Comparison of ENCODE assay signal across 10 mouse cellular contexts in genomic region chr1:170894603-170895602, GRCm38 (mm10). TPM values are rescaled to one million over a fixed set of nuclear protein-coding genes. Genes with fewer than 3 reads are reported as not detected.
A peak's percentile ranks its signal among the peaks of the same experiment; 100 is the strongest.
DNase-seq lines count a peak whose midpoint lies in the region; ATAC-seq and TF ChIP-seq lines count a peak whose summit lies in the region.
"Had no signal": no experiment of that assay in that cellular context is flagged by ENCODE, and none has a peak within 500 bp of the region (broad histone marks: within the 10 kb centered on the region; RNA-seq: fewer than 3 reads in every experiment).

No protein-coding gene starts in this region.

- no peak for TF ChIP-seq EP300 in MEL (IDR thresholded peaks at IDR 0.05; ENCODE audit: low read depth in 1 of 2, low read length in 2 of 2)

- no peak overlapping the region for H3K27ac ChIP-seq in hindbrain, embryonic 14.5 days
- H3K27ac ChIP-seq in hindbrain, embryonic 10.5 days: no peak overlapping the region
- H3K27ac ChIP-seq in MEL (ENCODE audit: control insufficient read depth, low read depth, low read length): no peak overlapping the region
- H3K27ac ChIP-seq in heart, embryonic 10.5 days: no peak overlapping the region
- H3K27ac ChIP-seq: embryonic facial prominence, embryonic 15.5 days had no signal

- H3K4me2 ChIP-seq in hindbrain, embryonic 14.5 days (replicated peaks): no peak overlapping the region
- H3K4me2 ChIP-seq: embryonic facial prominence, embryonic 15.5 days had no signal

- no peaks in the 10 kb centered on the region for H3K79me2 ChIP-seq in MEL (ENCODE audit: control insufficient read depth, insufficient read depth, low read length, poor library complexity)

- no peaks in the 10 kb centered on the region for H3K36me3 ChIP-seq in hindbrain, embryonic 14.5 days (replicated peaks; ENCODE audit: control insufficient read depth, insufficient read depth)
- H3K36me3 ChIP-seq in hindbrain, embryonic 10.5 days: no peaks in the 10 kb centered on the region
- H3K36me3 ChIP-seq in MEL (ENCODE audit: control insufficient read depth in 1 of 2, insufficient read depth in 2 of 2, low read length in 2 of 2): peaks cover 0 to 17% of the 10 kb centered on the region in 2 experiments; a peak in 2 of 4 replicates
- H3K36me3 ChIP-seq in heart, embryonic 10.5 days: no peaks in the 10 kb centered on the region
- H3K36me3 ChIP-seq: embryonic facial prominence, embryonic 15.5 days had no signal

- ATAC-seq in hindbrain, embryonic 14.5 days (ENCODE audit: low FRiP score): no peak

- no peaks in the 10 kb centered on the region for H3K4me1 ChIP-seq in hindbrain, embryonic 14.5 days (replicated peaks; ENCODE audit: control insufficient read depth, insufficient read depth, low read length)
- H3K4me1 ChIP-seq in hindbrain, embryonic 10.5 days (replicated peaks): no peaks in the 10 kb centered on the region
- H3K4me1 ChIP-seq in MEL (ENCODE audit: control insufficient read depth in 1 of 2, insufficient read depth in 2 of 2, low read length in 2 of 2): peaks cover 17 to 26% of the 10 kb centered on the region in 2 experiments
- H3K4me1 ChIP-seq in heart, embryonic 10.5 days: no peaks in the 10 kb centered on the region
- H3K4me1 ChIP-seq: embryonic facial prominence, embryonic 15.5 days had no signal

- TF ChIP-seq RAD21 in MEL (IDR thresholded peaks at IDR 0.05; ENCODE audit: low read depth, low read length): peak; percentile 88

- no peaks in the 10 kb centered on the region for H3K27me3 ChIP-seq in hindbrain, embryonic 14.5 days (ENCODE audit: control insufficient read depth, insufficient read depth, low read length)
- no peaks in the 10 kb centered on the region for H3K27me3 ChIP-seq in hindbrain, embryonic 10.5 days (ENCODE audit: insufficient read depth, poor library complexity, severe bottlenecking)
- H3K27me3 ChIP-seq in MEL (ENCODE audit: control insufficient read depth in 1 of 2, insufficient read depth in 2 of 2, low read length in 2 of 2): no peaks in the 10 kb centered on the region
- H3K27me3 ChIP-seq in heart, embryonic 10.5 days (ENCODE audit: insufficient read depth, poor library complexity, severe bottlenecking): peaks cover 6% of the 10 kb centered on the region; the same call in 1 of the 2 replicates

- no peaks in the 10 kb centered on the region for H3K9me3 ChIP-seq in hindbrain, embryonic 14.5 days (ENCODE audit: control insufficient read depth, low read length)
- H3K9me3 ChIP-seq in hindbrain, embryonic 10.5 days: no peaks in the 10 kb centered on the region
- no peaks in the 10 kb centered on the region for H3K9me3 ChIP-seq in MEL (replicated peaks; ENCODE audit: insufficient read depth, low read length)
- no peaks in the 10 kb centered on the region for H3K9me3 ChIP-seq in heart, embryonic 10.5 days
- H3K9me3 ChIP-seq: embryonic facial prominence, embryonic 15.5 days had no signal

- peak in 2 of 3 experiments; percentile 55 to 80; a peak in 4 of 6 replicates for TF ChIP-seq CTCF in MEL (IDR thresholded peaks at IDR 0.05 in 2 of 3, conservative IDR thresholded peaks at IDR 0.05 in 1 of 3; ENCODE audit: control insufficient read depth in 1 of 3, insufficient read depth in 1 of 3, low read depth in 2 of 3, low read length in 3 of 3, poor library complexity in 1 of 3, severe bottlenecking in 1 of 3)

- TF ChIP-seq POLR2A in MEL (IDR thresholded peaks at IDR 0.05; ENCODE audit: control insufficient read depth in 1 of 2, insufficient read depth in 1 of 2, low read depth in 1 of 2, low read length in 2 of 2, poor library complexity in 1 of 2): no peak

- peak; percentile 77 for DNase-seq in hindbrain, embryonic 14.5 days (ENCODE audit: low spot score)
- no peak for DNase-seq in hindbrain, embryonic 10.5 days (ENCODE audit: low spot score)
- DNase-seq in B cell, adult 2 months: peak; percentile 49 to 50
- peak; percentile 85 for DNase-seq in MEL (ENCODE audit: low read depth, low spot score)
- DNase-seq in hindlimb bud, embryonic 11.5 days (ENCODE audit: extremely low spot score, low read depth, low spot score): peak; percentile 41
- no peak for DNase-seq in urinary bladder, postnatal 14 days (ENCODE audit: low spot score)
- DNase-seq in thymus, adult 18-20 months: no peak
- DNase-seq in heart, embryonic 10.5 days (ENCODE audit: low spot score): no peak

- H3K4me3 ChIP-seq in hindbrain, embryonic 14.5 days (replicated peaks; ENCODE audit: low read length): no peak overlapping the region
- no peak overlapping the region for H3K4me3 ChIP-seq in hindbrain, embryonic 10.5 days
- no peak overlapping the region for H3K4me3 ChIP-seq in MEL (ENCODE audit: control insufficient read depth in 1 of 2, insufficient read depth in 1 of 2, low read depth in 2 of 2, low read length in 2 of 2)
- H3K4me3 ChIP-seq in heart, embryonic 10.5 days: no peak overlapping the region
- H3K4me3 ChIP-seq: embryonic facial prominence, embryonic 15.5 days had no signal

- WGBS in hindbrain, embryonic 14.5 days: 67% methylated on average over 9 of the region's 9 CpGs
- 68% methylated on average over 9 of the region's 9 CpGs for WGBS in hindbrain, embryonic 10.5 days
- 65% methylated on average over 9 of the region's 9 CpGs for WGBS in heart, embryonic 10.5 days

- no peak overlapping the region for H3K9ac ChIP-seq in hindbrain, embryonic 14.5 days
- no peak overlapping the region for H3K9ac ChIP-seq in MEL (ENCODE audit: control insufficient read depth, low read depth, low read length, poor library complexity, severe bottlenecking)
- H3K9ac ChIP-seq: embryonic facial prominence, embryonic 15.5 days had no signal

TF ChIP-seq in MEL, 35 proteins besides CTCF, POLR2A, EP300 and RAD21:
- TF ChIP-seq USF2 (IDR thresholded peaks at IDR 0.05; ENCODE audit: borderline replicate concordance in 1 of 2, insufficient read depth in 1 of 2, low read depth in 1 of 2, low read length in 2 of 2) (no peak), HCFC1 (IDR thresholded peaks at IDR 0.05; ENCODE audit: low read depth, low read length) (0 out of 2 replicates have a peak, but pooled peaks have one; percentile 43), ZNF384 (IDR thresholded peaks at IDR 0.05; ENCODE audit: low read depth, low read length) (peak; percentile 86), MAX (IDR thresholded peaks at IDR 0.05; ENCODE audit: low read length) (0 out of 2 replicates have a peak, but pooled peaks have one; percentile 26), SIN3A (IDR thresholded peaks at IDR 0.05; ENCODE audit: low read length) (peak; percentile 82; the same call in 1 of the 2 replicates), MYC (IDR thresholded peaks at IDR 0.05; ENCODE audit: low read depth, low read length) (peak; percentile 41; the same call in 1 of the 2 replicates), SMC3 (IDR thresholded peaks at IDR 0.05; ENCODE audit: low read depth, low read length) (peak; percentile 68), ZC3H11A (IDR thresholded peaks at IDR 0.05; ENCODE audit: low read depth, low read length) (peak; percentile 72), GABPA (IDR thresholded peaks at IDR 0.05; ENCODE audit: low read depth, low read length) (no peak), CHD1 (IDR thresholded peaks at IDR 0.05; ENCODE audit: low read depth, low read length) (no peak), MAZ (IDR thresholded peaks at IDR 0.05; ENCODE audit: low read depth, low read length) (no peak)

RNA-seq across cellular contexts. Expression of gene Dusp12, which starts 9.6 kb away (rescaled TPM):
- polyA plus RNA-seq in hindbrain, embryonic 14.5 days (2014; fragmentation: Nextera tagmentation; extraction: Ambion mirVana): 41.2 and 45.9 TPM in 2 replicates
- polyA plus RNA-seq in hindbrain, embryonic 10.5 days (2016; fragmentation: Nextera tagmentation; extraction: Ambion mirVana): 28.4 and 34.0 TPM in 2 replicates
- total RNA-seq in MEL (2012; rRNA removed): 41.8 and 50.0 TPM in 2 replicates
- 10 to 100 TPM in 1 of 2 experiments, not detected in 1; 33.8 TPM for polyA plus RNA-seq in MEL (2012; ENCODE audit: insufficient read depth in 1 of 2, insufficient read length in 2 of 2, low read depth in 1 of 2, low replicate concordance in 2 of 2, missing spikeins in 1 of 2)
- polyA plus RNA-seq in heart, embryonic 10.5 days (2016; fragmentation: Nextera tagmentation; extraction: Ambion mirVana): 28.9 and 37.9 TPM in 2 replicates

RNA-seq across cellular contexts. Expression of gene Gm26620, which starts 10.0 kb away (rescaled TPM):
- polyA plus RNA-seq in hindbrain, embryonic 14.5 days (2014; fragmentation: Nextera tagmentation; extraction: Ambion mirVana): 0.48 and 0.56 TPM in 2 replicates
- 0.41 TPM in 1 of 2 replicates, not detected in the other for polyA plus RNA-seq in hindbrain, embryonic 10.5 days (2016; fragmentation: Nextera tagmentation; extraction: Ambion mirVana)
- total RNA-seq in MEL (2012; rRNA removed): 3.1 and 5.5 TPM in 2 replicates
- 1 to 10 TPM in 1 of 2 experiments, not detected in 1; 1.0 TPM for polyA plus RNA-seq in MEL (2012; ENCODE audit: insufficient read depth in 1 of 2, insufficient read length in 2 of 2, low read depth in 1 of 2, low replicate concordance in 2 of 2, missing spikeins in 1 of 2)
- polyA plus RNA-seq in heart, embryonic 10.5 days (2016; fragmentation: Nextera tagmentation; extraction: Ambion mirVana): 0.67 TPM in 1 of 2 replicates, not detected in the other

RNA-seq across cellular contexts. Expression of gene Fcrlb, which starts 17.8 kb away (rescaled TPM):
- 0.75 and 1.1 TPM in 2 replicates for polyA plus RNA-seq in hindbrain, embryonic 14.5 days (2014; fragmentation: Nextera tagmentation; extraction: Ambion mirVana)
- polyA plus RNA-seq in hindbrain, embryonic 10.5 days (2016; fragmentation: Nextera tagmentation; extraction: Ambion mirVana): not detected in 2 replicates
- total RNA-seq in MEL (2012; rRNA removed): not detected in 2 replicates
- polyA plus RNA-seq in MEL (2012; ENCODE audit: insufficient read depth in 1 of 2, insufficient read length in 2 of 2, low read depth in 1 of 2, low replicate concordance in 2 of 2, missing spikeins in 1 of 2): not detected
- not detected in 2 replicates for polyA plus RNA-seq in heart, embryonic 10.5 days (2016; fragmentation: Nextera tagmentation; extraction: Ambion mirVana)

RNA-seq across cellular contexts. Expression of gene Atf6, which starts 27.3 kb away (rescaled TPM):
- polyA plus RNA-seq in hindbrain, embryonic 14.5 days (2014; fragmentation: Nextera tagmentation; extraction: Ambion mirVana): 9.9 and 10.9 TPM in 2 replicates
- polyA plus RNA-seq in hindbrain, embryonic 10.5 days (2016; fragmentation: Nextera tagmentation; extraction: Ambion mirVana): 7.7 and 8.0 TPM in 2 replicates
- 11.7 and 14.3 TPM in 2 replicates for total RNA-seq in MEL (2012; rRNA removed)
- polyA plus RNA-seq in MEL (2012; ENCODE audit: insufficient read depth in 1 of 2, insufficient read length in 2 of 2, low read depth in 1 of 2, low replicate concordance in 2 of 2, missing spikeins in 1 of 2): 10 to 100 TPM in 1 of 2 experiments, not detected in 1; 16.4 TPM
- polyA plus RNA-seq in heart, embryonic 10.5 days (2016; fragmentation: Nextera tagmentation; extraction: Ambion mirVana): 10.9 and 16.0 TPM in 2 replicates

RNA-seq across cellular contexts. Expression of gene Fcrla, which starts 32.5 kb away (rescaled TPM):
- polyA plus RNA-seq in hindbrain, embryonic 14.5 days (2014; fragmentation: Nextera tagmentation; extraction: Ambion mirVana): not detected in 2 replicates
- polyA plus RNA-seq in hindbrain, embryonic 10.5 days (2016; fragmentation: Nextera tagmentation; extraction: Ambion mirVana): not detected in 2 replicates
- 0.12 and 0.39 TPM in 2 replicates for total RNA-seq in MEL (2012; rRNA removed)
- under 1 TPM in 1 of 2 experiments, not detected in 1; 0.18 TPM for polyA plus RNA-seq in MEL (2012; ENCODE audit: insufficient read depth in 1 of 2, insufficient read length in 2 of 2, low read depth in 1 of 2, low replicate concordance in 2 of 2, missing spikeins in 1 of 2)
- 0.08 TPM in 1 of 2 replicates, not detected in the other for polyA plus RNA-seq in heart, embryonic 10.5 days (2016; fragmentation: Nextera tagmentation; extraction: Ambion mirVana)
- total RNA-seq: left cerebral cortex, postnatal 25 days had no signal
- polyA plus RNA-seq: embryonic facial prominence, embryonic 15.5 days had no signal

Comparison
In these comparisons a context has a peak if more than half of its experiments do, and no peak if none do; other contexts are left out.
1. DNase-seq: peak in hindbrain, embryonic 14.5 days (single experiment), B cell, adult 2 months (2 of 2), MEL (single experiment) and hindlimb bud, embryonic 11.5 days (single experiment); none in hindbrain, embryonic 10.5 days (single experiment), urinary bladder, postnatal 14 days (single experiment), thymus, adult 18-20 months (0 of 2) and heart, embryonic 10.5 days (single experiment).